Mouse (Mus musculus) cerebellum, postnatal 14 days (tissue): ENCODE data around the gene Gga1.

ENCODE experiments used
- DNase-seq, 2 experiments: peaks; one replicate each; pipeline ENCODE4 v3.0.0; 2021; ENCODE audit warnings: mixed read lengths in 2 of 2

Gene Gga1

GRCm38 (mm10) chr15:78914823-78915659 lies 38.1 kb downstream of the Gga1 start:
- no peak for DNase-seq

- peak; percentile 81 to 82 for DNase-seq
These were observed 38.6 kb downstream of the Gga1 start for GRCm38 (mm10) chr15:78915660-78916017.

- DNase-seq, result peak; percentile 67 to 74
These were observed 39.2 kb downstream of the Gga1 start for GRCm38 (mm10) chr15:78916052-78916826.

DNA sequence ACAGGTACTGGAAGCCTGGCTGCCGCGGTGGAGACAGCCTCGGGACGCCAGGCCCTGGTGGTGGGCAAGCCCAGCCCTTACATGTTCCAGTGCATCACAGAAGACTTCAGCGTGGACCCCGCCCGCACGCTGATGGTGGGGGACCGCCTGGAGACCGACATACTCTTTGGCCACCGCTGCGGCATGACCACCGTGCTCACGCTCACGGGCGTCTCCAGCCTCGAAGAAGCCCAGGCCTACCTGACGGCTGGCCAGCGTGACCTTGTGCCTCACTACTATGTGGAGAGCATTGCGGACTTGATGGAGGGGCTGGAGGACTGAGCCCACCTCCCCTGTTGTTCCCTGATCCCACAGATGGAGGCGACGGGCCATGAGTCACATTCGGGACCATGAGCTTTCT lies 41.1 kb downstream of the Gga1 start:
- DNase-seq, result no peak

DNA sequence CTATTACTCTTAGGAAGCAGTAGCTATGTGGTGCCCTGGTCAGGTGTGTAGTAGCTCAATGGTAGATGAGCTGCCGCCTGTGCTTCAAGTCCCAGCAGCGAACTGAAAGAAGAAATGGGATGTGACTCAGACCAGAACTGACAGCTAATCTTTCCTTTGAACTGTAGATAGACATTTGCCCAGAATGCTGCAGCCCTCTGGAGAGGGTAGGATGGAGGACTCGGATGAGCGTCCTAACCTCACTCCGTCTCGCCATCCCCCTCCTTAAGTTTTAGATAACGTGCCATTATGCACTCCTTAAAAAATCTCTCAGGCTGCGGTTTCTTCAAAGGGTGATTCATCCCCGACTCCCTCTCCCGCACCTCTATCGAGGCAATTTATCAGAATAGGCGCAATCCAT lies 42.9 kb downstream of the Gga1 start:
- DNase-seq, result no peak

DNA sequence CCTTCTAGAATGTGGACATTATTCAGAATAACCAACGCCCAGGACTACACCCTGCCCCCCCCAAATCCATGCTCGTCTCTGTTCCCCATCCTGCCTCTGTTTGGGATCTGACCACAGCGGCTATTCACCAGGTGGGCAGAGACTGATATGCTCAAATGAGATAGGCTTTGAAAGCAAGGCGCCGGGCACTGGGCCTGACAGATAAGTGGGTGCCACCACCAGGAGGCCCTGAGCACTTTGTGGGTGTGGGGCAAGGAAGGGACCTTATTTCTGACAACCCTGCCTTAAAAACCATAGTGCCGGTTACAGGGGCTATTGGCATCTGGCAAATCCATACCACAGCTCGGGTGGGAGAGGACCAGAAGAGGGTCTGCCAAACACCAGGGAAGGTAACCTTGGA lies 45.7 kb downstream of the Gga1 start:
- no peak for DNase-seq

- DNase-seq, result no peak
These were observed 46.6 kb downstream of the Gga1 start for GRCm38 (mm10) chr15:78923585-78923984.

DNA sequence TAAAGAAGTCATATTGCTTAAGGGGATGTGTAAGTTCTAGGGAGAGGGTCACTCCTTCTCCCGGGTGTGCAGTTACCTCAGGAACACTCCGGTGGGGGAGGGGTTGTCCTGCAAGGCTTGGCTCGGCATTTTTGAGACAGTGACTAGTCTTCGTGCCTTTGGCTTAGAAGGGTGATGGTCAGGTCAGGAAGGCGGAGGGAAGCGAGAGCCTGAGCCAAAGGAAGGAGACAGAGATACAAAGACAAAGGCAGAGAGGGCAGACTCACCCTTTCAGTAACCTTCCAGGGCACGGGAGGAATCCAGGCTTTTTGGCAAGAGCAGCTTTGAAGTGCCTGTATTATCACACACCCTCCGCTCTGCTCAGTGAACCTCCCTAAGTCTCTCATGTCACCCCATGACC lies 48.1 kb downstream of the Gga1 start:
- no peak for DNase-seq

DNA sequence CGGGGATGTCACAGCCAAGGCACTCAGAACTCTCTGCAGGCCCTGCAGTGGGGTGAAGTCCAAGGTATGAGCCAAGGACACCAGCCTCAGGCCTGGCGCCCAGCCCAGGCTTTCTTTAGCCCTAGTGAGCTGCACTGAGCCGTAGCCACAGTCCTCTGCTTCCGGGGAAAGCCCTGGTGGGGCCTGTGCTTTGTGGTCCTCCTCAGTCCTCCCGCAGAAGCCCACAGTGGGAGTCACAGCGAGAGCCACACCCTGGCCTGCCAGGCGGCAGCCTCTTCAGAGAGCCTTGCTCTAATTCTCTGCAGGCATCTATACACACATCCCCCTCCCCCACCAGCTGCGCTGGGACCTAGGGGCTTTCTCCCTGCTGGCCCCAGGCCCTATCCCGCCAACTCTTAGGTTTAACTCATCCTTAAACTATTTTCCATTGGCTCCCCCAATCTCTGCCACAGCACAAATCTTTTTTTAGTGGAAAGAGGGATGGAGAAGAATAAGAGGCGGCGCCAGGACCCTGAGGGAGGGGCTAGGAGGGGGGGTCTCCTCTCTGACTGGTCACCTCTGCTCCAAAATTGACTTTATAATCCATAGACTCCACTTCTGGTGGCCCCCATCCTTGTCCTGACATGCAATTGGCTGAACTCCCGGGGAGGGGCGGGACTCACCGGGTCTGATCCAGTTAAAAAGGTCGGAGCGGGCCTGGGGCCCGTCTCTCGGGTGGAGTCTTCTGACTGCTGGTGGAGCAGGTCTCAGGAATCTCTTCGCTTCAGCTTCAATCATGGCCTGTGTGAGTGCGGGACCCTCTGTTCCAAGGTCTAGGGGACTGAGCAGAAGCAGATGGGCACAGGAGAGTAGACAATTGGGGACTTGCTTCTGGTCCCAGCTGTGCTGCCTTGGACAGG lies 49.3 kb downstream of the Gga1 start, which contains the start of gene Lgals1:
Gene Lgals1 (plus strand): TSS at position 705 of the 899 bp plus-strand sequence.
- DNase-seq, result peak; percentile 84 to 88

DNA sequence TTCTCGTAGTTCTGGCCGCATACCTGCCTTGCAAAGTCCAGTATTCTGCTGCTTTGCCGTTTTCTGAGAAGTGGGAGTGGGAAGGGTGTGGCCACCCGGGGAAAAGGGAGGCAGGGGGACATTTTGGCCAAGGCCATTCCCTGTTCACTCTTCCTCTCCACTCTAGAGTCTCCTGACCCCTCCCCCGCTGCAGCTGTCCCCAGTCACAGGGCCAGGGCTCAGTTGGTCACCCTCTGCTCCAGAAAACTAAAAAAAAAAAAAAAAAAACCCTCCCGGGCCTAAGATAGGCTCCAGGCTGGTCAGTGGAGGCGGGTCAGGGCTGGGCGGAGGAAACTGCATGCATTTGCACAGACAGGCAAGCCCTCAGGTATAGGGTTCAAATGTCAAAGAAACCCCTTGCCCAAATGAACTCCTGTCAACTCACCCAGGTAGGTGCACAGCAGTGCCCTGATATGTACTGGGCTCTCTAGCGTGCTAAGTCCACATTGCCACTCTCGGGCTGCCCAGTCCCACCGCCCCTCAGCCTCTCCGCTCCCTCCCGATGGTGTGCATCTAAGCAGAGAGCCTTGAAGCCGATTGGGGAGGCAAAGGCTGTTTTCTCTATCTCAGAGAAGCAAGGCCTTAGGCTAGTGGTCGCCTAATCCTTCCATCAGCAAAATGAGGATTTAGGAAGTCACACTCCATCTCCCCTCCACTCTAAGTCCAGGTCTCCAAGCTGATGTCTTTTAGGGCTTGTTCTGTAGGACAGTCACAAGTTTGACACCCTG lies 50.2 kb downstream of the Gga1 start:
- peak in 1 of 2 experiments; percentile 59 for DNase-seq

GRCm38 (mm10) chr15:78927788-78928457 lies 50.9 kb downstream of the Gga1 start:
- peak in 1 of 2 experiments; percentile 40 for DNase-seq

DNA sequence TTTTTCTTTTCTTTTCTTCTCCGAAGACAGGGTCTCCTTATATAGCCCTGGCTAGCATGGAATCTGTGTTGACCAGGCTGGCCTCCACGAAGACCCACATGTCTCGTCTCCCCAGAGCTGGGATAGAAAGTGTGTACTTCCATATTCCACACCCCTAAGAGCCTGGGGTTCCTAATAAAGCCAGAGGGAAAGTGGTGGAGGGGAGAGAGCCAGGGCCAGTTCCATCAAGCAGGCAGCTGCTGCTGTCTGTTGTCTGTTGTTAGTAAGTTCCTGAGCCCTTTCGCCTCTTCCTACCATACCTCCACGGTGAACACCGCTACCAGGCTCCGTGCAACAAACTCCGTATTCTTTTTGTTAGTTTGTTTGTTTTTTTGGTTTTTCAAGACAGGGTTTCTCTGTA lies 51.5 kb downstream of the Gga1 start:
- no peak for DNase-seq

DNA sequence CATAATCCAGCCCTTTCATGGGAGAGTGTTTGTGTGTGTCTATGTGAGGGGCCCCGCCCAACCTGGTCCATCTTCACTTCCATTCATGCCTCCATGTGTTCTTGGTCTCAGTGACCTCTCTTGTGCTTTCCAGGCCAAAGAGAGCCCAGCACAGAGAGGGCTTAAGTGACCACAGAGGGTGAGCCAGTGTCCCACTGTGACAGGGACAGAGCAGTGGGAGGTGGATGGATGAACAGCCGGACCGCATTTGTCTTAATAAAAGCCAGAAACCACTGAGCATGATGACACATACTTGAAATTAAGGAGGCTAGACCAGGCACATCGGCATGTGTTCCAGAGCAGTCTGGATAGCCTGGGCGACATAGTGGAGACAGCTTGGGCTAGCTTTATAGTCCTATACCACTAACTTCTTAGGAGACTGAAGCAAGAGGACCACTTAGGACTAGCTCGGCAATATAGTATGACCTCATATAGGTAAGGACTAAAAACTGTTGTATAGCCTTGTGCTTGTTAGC lies 53.3 kb downstream of the Gga1 start:
- no peak for DNase-seq

GRCm38 (mm10) chr15:78930801-78931426 lies 53.9 kb downstream of the Gga1 start:
- no peak for DNase-seq

DNA sequence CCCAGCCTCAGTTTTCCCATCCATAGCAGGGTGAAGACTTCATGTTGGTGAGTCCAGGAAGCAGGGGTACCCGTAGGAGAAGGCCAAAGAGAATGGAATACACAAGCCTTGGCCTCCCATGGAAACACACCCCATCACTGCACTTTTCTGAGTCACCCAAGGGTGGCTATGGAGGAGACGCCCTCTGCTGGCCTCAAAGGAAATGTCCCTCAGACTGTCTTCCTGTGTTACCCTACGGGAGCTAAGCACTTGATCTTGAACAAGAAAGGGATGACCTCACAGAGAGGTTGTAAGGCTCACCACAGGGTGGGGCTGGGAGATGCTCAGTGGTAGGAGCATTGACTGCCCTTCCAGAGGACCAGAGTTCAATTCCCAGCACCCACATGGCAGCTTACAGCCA lies 54.6 kb downstream of the Gga1 start:
- peak in 1 of 2 experiments; percentile 53 for DNase-seq

- peak; percentile 90 to 94 for DNase-seq
These were observed 57.9 kb downstream of the Gga1 start, which contains the start of gene Nol12 for GRCm38 (mm10) chr15:78934784-78935320. Gene Nol12, plus strand, starts transcription at chr15:78934933.

DNA sequence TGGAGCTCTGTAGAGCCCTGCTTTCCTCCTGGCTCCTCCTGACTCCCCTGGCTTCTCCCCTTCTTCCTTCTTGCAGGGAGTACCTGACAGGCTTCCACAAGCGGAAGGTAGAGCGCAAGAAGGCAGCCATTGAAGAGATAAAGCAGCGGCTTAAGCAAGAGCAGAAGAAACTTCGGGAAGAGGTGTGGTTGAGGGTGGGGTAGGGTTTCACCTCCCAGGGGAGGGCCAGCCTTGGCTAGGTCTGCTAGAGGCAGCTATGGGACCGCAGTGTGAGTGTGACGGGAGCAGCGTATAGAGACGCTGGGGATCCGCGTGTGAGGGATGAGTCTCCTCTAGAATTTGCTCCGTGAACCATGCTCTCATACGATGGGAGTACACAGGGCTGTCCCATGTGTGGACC lies 59.4 kb downstream of the Gga1 start:
- no peak for DNase-seq

DNA sequence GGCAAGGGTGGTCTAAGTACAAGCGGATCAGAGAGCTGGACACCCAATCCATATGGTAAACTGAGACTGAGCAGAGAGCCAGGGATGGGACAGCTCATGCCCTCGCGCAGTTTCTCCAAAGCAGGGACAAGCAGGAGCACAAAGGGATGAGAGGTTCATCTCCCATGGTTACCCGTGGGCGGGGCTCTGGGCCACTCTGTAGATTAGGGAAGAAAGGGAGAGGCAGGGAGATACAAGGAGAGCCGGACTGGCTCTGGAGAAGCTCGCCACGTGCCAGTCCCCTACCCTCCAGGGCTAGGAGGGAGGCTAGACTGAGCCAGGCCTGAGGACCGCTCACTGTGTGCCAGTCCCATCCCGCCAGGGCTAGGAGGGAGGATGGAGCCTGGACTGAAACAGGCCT lies 60.3 kb downstream of the Gga1 start:
- DNase-seq, result no peak

- peak in 1 of 2 experiments; percentile 45 for DNase-seq
These were observed 61.0 kb downstream of the Gga1 start for GRCm38 (mm10) chr15:78937963-78938362.

DNA sequence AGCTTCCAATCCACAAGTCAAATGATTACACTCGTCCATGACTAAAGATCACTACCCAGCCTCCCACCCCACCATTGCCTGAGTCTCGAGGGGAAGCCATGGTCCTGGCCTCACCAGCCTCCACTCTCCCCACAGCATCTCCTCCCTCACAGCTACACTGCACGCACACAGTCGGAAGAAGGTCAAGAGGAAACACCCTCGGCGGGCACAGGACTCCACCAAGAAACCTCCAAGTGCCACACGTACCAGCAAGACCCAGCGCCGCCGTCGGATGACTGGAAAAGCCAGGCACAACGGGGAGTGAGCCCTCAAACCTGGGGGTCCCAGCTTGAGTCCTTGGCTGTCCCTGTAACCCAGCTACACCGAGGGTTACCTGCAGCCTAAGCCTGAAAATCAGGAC lies 63.3 kb downstream of the Gga1 start:
- DNase-seq, result no peak
